Mouse (Mus musculus): ENCODE results near the gene Stard10.

Gene Stard10

DNA sequence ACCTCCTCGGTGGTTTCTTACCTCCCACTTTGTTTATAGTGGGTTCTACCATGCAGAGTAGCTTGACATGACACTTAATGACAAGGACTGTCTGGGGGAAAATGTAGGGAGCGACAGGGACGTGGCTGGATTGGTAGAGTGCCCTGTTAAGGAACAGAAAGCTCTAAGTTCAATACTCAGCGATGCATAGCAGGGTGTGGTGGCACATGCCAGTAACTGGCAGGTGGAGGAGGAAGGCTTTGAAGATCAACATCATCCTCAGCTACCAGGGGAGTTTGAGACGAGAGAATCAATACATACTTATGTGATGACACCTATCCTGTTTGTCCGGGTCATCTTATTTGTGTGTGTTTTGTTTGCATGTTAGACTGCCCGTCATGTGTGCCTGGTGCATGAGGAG is 52.8 kb downstream of the Stard10 start:
- no peak for DNase-seq (ENCODE audit: low read depth)

DNA sequence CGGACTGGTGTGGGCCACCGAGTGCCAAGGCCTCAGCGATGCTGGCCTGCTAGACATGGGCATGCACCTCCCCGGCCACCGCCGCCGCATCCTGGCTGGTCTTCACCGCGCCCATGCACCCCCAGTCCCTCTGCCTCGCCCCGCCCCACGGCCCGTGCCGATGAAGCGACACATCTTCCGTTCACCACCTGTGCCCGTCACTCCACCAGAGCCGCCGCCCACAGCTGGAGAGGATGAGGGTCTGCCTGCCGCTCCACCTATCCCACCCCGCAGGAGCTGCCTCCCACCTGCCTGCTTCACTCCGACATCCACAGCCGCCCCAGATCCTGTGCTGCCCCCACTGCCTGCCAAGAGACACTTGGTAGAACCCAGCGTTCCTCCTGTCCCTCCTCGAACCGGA is 56.2 kb downstream of the Stard10 start:
- no peak for DNase-seq (ENCODE audit: low read depth)

DNA sequence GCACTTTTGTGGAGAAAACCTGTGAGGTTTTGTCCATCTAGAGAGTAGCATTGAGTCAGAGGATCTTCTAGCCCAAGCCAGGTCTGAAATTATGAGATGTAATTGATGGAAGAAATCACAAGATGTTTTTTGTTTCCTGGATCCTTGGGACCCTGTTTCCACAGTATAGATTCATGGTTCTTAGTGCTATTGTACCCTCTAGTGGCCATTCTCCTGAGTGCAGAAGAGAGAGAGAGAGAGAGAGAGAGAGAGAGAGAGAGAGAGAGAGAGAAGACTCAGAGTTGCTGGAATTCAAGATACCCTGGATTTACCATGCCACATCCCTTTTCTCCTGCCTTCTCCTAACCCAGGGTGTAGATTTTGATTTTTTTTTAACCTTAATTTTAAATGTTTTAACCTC is 57.3 kb downstream of the Stard10 start:
- DNase-seq (ENCODE audit: low read depth) = no peak

DNA sequence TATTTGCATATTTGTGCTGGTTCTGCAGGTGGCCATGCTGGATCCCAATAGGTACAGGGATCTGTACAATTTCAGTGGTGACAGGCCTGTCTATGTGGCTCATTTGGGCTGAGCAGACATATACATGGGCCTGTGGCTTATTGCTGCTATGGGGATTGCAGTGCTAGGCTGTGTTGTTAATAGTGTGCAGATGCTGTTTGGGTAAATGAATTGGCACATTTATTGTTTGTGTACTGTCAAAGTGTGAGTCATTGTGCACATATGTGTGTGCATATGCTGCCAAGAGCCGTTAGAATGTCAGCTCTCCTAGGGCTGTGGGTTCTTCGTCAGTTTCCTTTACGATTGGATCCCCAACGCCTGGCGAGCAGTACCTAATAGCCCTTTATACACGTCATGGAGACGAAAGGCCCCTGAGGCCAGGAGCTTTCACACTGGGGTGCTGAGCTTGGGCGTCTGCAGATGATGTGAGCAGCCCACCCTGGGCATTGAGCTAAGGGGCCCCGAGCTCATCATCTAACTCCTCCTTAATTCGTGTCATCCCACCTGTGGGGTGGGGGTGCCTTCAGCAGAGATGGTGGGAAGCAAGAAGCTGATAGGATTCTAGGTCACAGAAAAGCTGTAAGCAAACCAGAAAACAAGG is 59.9 kb downstream of the Stard10 start:
- DNase-seq (ENCODE audit: low read depth) = no peak

DNA sequence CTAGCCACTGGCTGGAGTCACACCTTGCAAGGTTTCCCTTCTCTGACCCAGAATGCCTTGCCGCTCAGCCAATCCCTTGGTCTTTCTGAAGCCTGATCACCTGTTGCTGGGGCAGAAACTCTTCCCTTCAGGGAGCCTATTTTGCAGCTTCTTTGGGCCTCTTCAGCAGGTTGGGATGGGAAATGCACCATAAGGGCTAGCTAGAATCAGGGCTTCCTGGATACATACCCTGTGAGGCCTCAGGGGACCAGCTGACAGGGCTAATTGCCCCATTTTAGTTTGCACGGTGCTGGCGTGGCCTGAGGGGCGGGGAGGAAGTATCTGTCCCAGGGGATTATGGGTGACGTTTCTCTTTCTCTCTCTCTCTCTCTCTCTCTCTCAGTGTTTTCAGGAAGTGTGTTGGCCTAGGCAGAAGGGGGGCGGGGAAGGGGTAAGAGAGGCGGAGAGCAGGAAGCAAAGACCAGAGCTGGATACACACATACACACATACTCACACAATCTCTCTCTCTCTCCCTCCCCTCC is 60.9 kb downstream of the Stard10 start:
- DNase-seq (ENCODE audit: low read depth) = peak; percentile 51

DNA sequence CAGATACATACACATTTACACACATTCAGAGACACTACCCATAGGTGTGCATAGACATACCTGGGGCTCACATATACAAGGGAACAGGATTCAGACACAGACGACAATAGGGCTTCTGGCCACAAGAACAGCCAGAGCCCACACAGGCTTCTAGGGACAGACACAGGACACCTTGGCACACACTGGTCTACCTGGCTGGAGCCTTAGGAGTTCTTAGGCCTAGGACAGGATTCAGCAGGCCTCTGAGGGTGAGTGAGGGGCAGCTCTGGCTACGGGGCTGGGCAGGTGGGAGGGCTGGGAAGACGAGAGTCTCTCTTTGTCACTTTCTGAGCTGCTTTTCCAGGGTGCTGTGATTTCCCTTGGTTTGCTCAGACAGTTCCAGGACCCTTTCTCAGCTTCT is 61.4 kb downstream of the Stard10 start:
- DNase-seq (ENCODE audit: low read depth) = no peak

DNA sequence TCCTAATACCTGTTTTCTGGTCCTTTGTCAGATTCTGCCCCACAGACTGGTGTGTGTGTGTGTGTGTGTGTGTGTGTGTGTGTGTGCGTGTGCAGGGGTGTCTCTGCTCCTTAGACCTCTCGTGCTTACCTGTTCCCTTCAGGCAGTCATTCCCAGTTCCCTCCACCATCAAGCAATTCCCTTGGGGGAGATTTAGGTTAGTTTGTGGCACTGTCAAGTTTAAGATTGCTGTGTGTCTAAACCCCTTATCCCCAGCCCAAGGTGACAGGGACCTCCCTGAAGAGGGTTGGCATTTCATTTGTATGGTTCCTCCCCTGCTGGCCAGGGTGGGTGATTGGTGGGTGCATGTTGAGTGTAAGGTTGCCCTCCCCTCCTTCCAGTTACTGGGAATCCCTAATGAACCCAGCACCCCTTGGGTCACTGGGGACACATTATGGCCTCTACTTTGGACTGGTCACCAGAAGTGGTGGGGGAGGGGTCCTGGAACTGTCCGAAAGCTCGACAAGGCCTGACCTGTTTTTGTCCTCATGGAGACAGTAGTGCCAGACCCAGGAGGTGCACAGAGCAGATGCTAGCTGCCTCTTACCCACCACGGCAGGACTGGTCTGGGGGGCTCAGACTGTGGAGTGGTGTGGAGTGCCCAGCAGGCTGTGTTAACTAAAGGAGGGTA is 62.0 kb downstream of the Stard10 start:
- no peak for DNase-seq (ENCODE audit: low read depth)

DNA sequence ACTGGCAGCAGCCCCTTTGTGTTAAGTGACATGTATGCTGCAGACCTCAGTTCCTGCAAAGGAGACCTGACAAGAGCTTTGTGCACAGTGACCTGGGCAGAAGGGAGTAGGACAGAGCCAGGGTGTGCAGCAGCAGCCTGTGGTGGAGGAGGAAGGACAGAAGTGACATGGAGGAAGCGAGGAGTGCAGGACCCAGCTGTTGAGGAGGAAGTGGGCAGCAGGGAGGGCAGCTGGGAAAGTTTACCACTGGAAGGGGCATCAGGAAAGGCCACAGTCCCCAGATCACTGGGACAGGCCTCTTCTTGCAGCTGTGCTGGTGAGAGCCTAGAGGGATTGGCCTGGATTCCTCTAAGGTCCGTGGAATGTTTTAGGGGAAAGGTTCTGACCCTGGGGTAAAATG is 62.8 kb downstream of the Stard10 start:
- DNase-seq (ENCODE audit: low read depth) = no peak

DNA sequence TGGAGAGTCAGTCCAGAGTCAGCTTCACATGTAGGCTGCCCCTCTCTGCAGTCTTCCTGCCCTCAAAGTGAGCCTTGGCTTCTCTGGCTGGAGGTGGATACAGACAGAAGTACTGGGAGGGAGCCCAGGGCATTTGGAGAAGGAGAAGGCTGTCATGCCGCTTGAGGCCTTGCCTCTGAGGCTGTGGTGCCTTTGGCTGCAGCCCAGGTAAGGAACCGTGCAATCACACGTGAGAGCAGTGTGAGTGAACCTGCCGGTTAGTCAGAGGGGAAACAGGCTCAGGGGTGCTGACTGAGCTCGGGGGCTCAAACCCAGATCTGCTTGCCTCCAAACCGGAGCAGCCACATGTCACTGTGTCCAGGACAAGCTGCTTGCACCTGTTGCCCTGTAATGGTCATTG is 64.6 kb downstream of the Stard10 start:
- no peak for DNase-seq (ENCODE audit: low read depth)

DNA sequence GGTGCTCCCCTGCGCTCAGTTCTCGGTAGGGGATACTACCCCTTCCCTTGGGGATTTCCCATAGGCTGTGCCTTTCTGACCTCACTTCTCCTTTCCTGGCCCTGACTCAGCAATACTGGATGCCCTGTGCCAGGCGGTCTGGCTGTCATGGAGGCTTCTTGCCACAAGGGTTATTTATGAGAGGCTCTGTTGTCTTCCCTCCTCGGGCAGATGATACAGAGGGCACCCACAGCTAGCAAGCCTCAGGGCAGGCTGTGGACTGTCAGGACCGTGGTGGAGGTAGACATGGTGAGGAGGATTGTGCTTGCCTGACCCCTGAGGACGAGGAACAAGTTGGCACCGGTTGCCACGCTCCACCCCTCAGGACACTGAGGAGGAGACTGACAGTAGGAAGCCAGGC is 65.5 kb downstream of the Stard10 start:
- DNase-seq (ENCODE audit: low read depth) = no peak

DNA sequence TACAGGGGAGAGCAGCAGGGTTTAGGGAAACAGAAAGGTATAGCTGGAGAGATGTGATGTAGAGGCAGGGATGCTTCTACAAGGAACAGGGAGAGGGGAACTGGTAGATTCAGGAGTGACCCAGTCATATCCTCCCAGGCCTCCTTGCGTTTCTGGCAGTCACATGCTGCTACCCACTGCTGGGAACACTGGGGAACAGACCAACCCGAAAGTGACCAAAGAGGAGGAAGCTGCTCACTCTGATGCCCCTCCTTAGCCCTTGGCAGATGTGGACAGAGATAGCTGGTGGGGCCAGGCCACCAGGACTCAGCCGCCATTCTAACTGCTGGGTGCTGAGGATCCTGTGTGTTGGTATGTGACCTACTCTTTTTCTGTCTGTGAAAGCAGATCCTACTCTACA is 66.9 kb downstream of the Stard10 start:
- no peak for DNase-seq (ENCODE audit: low read depth)

DNA sequence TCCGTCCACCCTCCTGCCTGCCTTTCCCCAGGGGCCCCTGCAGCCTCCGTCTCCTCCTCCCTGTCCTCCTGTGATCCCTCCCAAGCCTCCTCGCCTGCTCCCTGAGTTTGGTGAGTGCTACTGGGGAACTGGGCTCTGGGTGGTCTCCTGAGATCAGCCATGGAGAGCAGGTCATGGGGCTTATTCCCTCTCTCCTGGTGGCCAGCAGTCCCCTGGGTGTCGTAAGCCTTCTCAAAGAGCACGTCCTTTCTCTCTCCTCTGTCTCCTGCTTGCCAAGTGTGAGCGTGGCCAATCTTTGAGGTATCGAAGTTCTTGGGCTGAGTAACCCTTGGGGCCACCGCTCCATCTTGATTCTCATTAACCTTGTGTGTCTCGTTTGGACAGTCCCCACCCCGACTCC is 68.0 kb downstream of the Stard10 start:
- DNase-seq (ENCODE audit: low read depth) = no peak

DNA sequence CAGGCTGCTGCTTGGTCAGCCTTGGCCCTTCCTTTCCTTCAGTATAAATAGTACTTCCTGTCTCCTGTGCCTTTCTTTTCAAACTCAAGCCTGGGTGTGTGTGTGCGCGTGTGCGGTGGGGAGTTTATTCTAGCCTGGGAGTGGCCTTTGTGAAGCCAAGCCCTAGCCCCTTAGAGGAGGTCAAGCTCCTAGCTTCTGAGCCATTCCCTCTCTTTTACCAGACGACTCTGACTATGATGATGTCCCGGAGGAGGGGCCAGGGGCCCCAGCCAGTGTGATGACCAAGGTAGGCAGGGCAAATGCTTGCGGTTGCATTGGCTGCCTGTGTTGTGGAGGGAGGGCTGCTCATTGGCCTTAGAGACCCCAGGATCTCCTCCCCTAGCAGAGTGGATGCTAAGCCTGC is 68.4 kb downstream of the Stard10 start:
- DNase-seq (ENCODE audit: low read depth) = no peak

DNA sequence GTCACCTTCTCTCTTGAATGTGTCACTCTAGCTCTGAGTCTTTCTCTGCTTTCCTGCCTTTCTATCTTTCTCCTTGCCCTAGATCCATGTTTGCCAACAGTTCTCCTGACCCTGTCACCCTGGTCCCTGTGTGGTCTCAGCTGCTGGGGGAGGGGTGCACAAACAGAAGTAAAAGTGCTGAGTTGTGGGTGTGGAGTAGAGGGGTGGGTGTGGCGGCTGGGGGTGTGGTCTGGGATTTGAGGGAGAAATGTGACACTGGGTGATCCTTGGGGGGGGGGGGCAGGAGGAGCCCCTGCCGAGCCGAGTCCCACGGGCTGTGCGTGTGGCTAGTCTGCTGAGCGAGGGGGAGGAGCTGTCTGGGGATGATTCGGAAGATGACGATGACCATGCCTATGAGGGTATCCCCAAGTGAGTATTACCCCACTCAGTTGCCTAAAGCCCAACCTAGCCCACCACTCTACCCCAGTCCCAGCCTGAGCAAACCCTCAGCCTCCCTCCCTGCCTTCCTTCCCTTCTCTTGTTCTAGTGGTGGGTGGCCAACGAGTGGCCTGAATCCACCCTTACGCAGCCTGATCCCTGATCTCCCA is 69.1 kb downstream of the Stard10 start:
- DNase-seq (ENCODE audit: low read depth) = no peak

DNA sequence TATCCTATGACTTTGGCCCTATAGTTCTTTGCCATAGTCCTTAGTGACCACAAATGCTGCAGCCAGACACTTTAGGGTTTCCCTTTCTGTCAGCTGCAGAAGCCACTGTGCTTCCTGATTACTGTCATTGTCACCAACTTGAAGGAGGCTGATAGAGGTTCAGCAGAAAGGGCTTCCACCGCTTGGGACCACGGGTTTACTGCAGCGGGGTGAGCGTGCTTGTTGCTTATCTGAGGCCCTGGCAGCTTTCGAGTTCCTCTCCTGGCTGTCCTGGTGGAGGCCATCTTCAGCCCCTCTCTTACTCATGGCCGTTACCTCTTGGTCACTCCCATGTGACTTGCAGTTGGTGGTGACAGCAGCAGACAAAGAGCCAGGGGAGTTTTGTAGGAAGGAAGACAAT is 72.4 kb downstream of the Stard10 start:
- DNase-seq (ENCODE audit: low read depth) = no peak

DNA sequence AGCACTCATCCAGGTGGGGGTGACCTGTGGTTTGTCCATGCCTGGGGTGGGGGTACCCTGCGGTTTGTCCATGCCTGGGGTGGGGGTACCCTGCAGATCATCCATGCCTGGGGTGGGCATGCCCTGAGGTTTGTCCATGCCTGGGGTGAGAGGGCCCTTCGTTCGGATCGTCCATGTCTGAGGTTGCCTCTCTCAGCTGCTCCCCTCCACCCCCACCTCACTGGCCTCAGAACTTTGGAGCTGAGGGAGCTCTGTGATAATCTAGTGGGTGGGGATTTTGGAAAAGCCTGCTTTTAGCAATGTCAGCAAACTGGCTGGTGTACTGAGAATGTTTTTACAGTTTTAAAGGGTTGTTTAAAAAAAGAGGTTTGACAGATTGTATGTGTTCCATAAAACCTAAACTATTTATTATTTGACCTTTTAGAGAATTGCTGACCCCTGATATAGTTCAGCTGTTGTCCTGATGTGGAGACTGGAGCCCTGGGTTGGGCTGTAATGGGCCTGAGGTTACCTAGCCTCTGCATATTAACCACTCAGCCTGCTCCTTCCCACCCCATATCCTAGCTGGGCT is 75.1 kb downstream of the Stard10 start:
- DNase-seq (ENCODE audit: low read depth) = no peak

DNA sequence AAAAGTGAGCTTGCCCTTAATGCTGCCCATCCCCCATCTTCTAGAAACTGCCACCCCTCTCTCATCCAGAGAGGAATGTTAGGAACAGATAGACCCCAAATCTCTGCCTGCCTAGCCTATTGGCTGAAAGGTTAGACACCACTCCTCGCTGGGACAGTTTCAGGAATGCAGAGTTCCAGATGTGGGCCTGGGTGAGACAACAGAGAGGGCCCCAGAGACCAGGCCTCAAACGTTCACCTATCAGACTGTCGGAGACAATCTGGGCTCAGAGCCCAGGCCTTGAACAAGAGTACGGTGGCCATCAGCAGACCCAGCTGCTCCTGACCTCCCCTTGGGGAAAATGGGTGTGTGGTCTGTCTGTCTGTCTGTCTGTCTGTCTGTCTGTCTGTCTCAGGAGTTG is 76.1 kb downstream of the Stard10 start:
- no peak for DNase-seq (ENCODE audit: low read depth)

DNA sequence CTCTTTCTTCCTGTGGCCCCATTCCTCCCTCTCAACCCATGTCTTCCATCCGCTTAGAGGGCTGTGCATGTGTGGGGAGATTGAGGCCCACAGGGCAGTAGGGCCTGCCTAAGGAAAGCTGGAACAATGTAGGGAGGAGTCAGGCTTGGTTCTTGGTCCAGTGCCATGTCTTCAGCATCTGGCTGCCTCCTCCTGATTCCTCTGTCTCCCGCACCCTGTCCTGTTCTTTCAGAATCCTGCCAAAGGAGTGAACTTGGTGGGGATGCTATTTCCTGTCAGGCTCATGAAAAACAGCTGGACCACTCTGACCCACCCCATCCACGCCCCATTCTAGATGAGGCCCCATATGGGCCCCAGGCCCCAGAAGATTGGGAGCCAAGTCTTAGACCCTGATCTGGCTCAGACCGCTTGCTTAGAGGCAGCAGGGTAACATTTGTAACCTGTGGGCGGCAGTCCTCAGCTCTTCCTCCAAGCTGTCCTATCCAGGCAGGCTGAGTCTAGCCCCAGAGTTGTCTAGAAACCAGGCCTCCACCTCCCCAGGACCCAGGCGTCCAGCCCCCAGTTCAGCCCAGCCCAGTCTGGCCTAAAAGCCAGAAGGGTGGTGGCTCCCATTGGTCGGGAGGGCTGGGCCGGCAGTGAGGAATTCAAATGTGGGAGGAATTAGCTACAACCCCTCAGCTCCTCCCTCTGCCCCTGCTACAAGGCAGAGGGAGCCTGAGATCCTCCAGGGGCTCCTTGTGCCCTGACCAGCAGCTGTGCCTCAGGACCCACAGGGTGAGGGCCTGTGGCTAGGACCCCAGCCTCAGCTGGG is 77.0 kb downstream of the Stard10 start:
- DNase-seq (ENCODE audit: low read depth) = peak; percentile 78

DNA sequence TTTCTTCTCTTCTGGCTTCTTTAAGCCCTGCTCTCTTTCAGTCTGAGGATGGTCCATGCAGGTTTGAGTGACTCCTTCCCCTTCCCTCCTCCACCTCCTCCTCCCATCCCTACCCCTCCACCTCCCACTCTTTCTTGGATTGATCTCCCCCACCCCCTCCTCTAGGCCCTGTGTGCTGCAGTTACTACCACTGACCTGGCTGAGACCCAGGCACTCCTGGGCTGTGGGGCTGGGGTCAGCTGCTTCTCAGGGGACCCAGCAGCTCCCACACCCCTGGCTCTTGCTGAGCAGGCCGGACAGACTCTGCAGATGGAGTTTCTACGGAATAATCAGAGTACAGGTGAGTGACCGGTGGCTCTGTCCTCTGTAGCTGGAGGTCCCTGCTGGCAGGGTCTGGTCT is 77.7 kb downstream of the Stard10 start:
- no peak for DNase-seq (ENCODE audit: low read depth)

DNA sequence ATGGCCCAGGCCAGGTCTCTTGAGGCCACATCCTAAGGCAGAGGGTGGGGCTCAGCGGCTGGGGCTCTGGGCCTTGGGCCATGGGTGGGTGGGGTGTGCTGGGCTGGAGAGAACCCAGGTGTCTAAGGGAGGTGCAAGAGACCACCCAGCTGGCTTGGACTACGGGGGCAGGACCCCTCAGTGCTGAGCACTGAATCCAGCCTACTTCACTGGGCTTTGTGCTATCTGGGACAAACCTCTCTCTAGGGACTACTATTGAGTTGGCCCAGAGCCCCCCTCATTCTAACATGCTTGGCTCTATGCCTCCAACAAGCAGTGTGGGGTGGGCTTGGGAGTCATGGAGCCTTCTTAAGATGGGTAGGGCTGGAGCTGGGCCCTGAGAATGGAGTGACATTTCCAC is 78.6 kb downstream of the Stard10 start:
- DNase-seq (ENCODE audit: low read depth) = no peak

Measured in fibroblast of lung, adult 2 months (primary cell).